Comparison of ENCODE assay signal across 13 mouse cellular contexts in genomic region chr2:16451666-16452009, GRCm38 (mm10).
DNase-seq lines count a peak whose midpoint lies in the region; ATAC-seq and TF ChIP-seq lines count a peak whose summit lies in the region.
"Had no signal": no experiment of that assay in that cellular context is flagged by ENCODE, and none has a peak within 500 bp of the region (broad histone marks: within the 10 kb centered on the region; RNA-seq: fewer than 3 reads in every experiment).

No protein-coding gene starts in this region.

- no peaks in the 10 kb centered on the region for H3K9me3 ChIP-seq in kidney, postnatal 0 days (replicated peaks; ENCODE audit: low read length)
- H3K9me3 ChIP-seq in embryonic facial prominence, embryonic 14.5 days (ENCODE audit: control insufficient read depth, low read length), result peaks cover 4% of the 10 kb centered on the region; the same call in 1 of the 2 replicates
- H3K9me3 ChIP-seq in limb, embryonic 15.5 days, result no peaks in the 10 kb centered on the region
- H3K9me3 ChIP-seq in liver, embryonic 11.5 days (ENCODE audit: control insufficient read depth, low read length), result no peaks in the 10 kb centered on the region

- TF ChIP-seq CTCF in gastrocnemius, adult 2 months (IDR thresholded peaks at IDR 0.05), result no peak
- TF ChIP-seq CTCF in kidney, postnatal 0 days (IDR thresholded peaks at IDR 0.05; ENCODE audit: low read depth), result no peak

- no peaks in the 10 kb centered on the region for H3K27me3 ChIP-seq in kidney, postnatal 0 days (ENCODE audit: insufficient read depth, low read length)
- H3K27me3 ChIP-seq in embryonic facial prominence, embryonic 14.5 days (replicated peaks; ENCODE audit: control insufficient read depth, insufficient read depth, low read length), result no peaks in the 10 kb centered on the region
- no peaks in the 10 kb centered on the region for H3K27me3 ChIP-seq in limb, embryonic 15.5 days
- H3K27me3 ChIP-seq in liver, embryonic 11.5 days (replicated peaks; ENCODE audit: control insufficient read depth, insufficient read depth, low read length), result no peaks in the 10 kb centered on the region

- H3K4me1 ChIP-seq in kidney, postnatal 0 days (replicated peaks; ENCODE audit: insufficient read depth, low read length), result no peaks in the 10 kb centered on the region; the same call in none of the 2 replicates
- H3K4me1 ChIP-seq in embryonic facial prominence, embryonic 14.5 days (ENCODE audit: control insufficient read depth, insufficient read depth, low read length), result peaks cover 18% of the 10 kb centered on the region
- peaks cover 13% of the 10 kb centered on the region; the same call in 1 of the 2 replicates for H3K4me1 ChIP-seq in limb, embryonic 15.5 days
- H3K4me1 ChIP-seq in liver, embryonic 11.5 days (replicated peaks; ENCODE audit: control insufficient read depth, insufficient read depth, low read length), result no peaks in the 10 kb centered on the region

- DNase-seq in gastrocnemius, adult 2 months, result no peak
- no peak for DNase-seq in gastrocnemius, postnatal 4 days (ENCODE audit: low spot score in 2 of 2)
- DNase-seq in kidney, postnatal 0 days (ENCODE audit: low spot score), result no peak
- no peak for DNase-seq in kidney, postnatal 10 days
- no peak for DNase-seq in embryonic facial prominence, embryonic 14.5 days (ENCODE audit: low spot score)
- DNase-seq in B cell, adult 2 months, result no peak
- no peak for DNase-seq in liver, embryonic 11.5 days (ENCODE audit: low spot score)
- DNase-seq: cerebellum, adult 9-10 months; forebrain, postnatal 0 days; right cerebral cortex, postnatal 25 days had no signal

- H3K4me2 ChIP-seq in kidney, postnatal 0 days (ENCODE audit: low read length), result no peak overlapping the region
- peak overlapping the region; percentile 28; the same call in 1 of the 2 replicates for H3K4me2 ChIP-seq in embryonic facial prominence, embryonic 14.5 days (ENCODE audit: low read depth, low read length)
- no peak overlapping the region for H3K4me2 ChIP-seq in limb, embryonic 15.5 days
- no peak overlapping the region for H3K4me2 ChIP-seq in liver, embryonic 11.5 days

- H3K36me3 ChIP-seq in kidney, postnatal 0 days (ENCODE audit: insufficient read depth, low read length), result no peaks in the 10 kb centered on the region
- no peaks in the 10 kb centered on the region for H3K36me3 ChIP-seq in embryonic facial prominence, embryonic 14.5 days (ENCODE audit: control insufficient read depth, insufficient read depth, low read length)
- no peaks in the 10 kb centered on the region for H3K36me3 ChIP-seq in limb, embryonic 15.5 days
- H3K36me3 ChIP-seq in liver, embryonic 11.5 days (ENCODE audit: control insufficient read depth, insufficient read depth, low read length), result no peaks in the 10 kb centered on the region

- intact Hi-C loops in gastrocnemius, adult 2 months (cut with DNase I), result no loop called here

- WGBS in kidney, postnatal 0 days, result 76% methylated on average over 4 of the region's 4 CpGs
- 71% methylated on average over 4 of the region's 4 CpGs for WGBS in embryonic facial prominence, embryonic 14.5 days
- 78% methylated on average over 4 of the region's 4 CpGs for WGBS in limb, embryonic 15.5 days
- WGBS in liver, embryonic 11.5 days, result 85% methylated on average over 4 of the region's 4 CpGs

- H3K9ac ChIP-seq in kidney, postnatal 0 days (ENCODE audit: low read depth, low read length), result no peak overlapping the region
- H3K9ac ChIP-seq in embryonic facial prominence, embryonic 14.5 days (ENCODE audit: low read depth, low read length), result no peak overlapping the region
- H3K9ac ChIP-seq in limb, embryonic 15.5 days, result no peak overlapping the region
- H3K9ac ChIP-seq in liver, embryonic 11.5 days (ENCODE audit: low read depth, low read length), result no peak overlapping the region
- H3K9ac ChIP-seq: forebrain, postnatal 0 days; liver, embryonic 14.5 days had no signal

- no peak overlapping the region for H3K4me3 ChIP-seq in gastrocnemius, adult 2 months
- H3K4me3 ChIP-seq in kidney, postnatal 0 days (replicated peaks; ENCODE audit: low read depth, low read length), result no peak overlapping the region
- H3K4me3 ChIP-seq in embryonic facial prominence, embryonic 14.5 days (ENCODE audit: low read depth, low read length), result no peak overlapping the region
- H3K4me3 ChIP-seq in limb, embryonic 15.5 days, result no peak overlapping the region
- no peak overlapping the region for H3K4me3 ChIP-seq in liver, embryonic 11.5 days (ENCODE audit: low read depth, low read length)

- peak overlapping the region; percentile 74 for H3K27ac ChIP-seq in gastrocnemius, adult 2 months
- H3K27ac ChIP-seq in kidney, postnatal 0 days, result peak overlapping the region; percentile 77
- peak overlapping the region; percentile 55; the same call in 1 of the 2 replicates for H3K27ac ChIP-seq in embryonic facial prominence, embryonic 14.5 days (replicated peaks; ENCODE audit: low read depth, low read length)
- peak overlapping the region; percentile 72 for H3K27ac ChIP-seq in limb, embryonic 15.5 days
- H3K27ac ChIP-seq in liver, embryonic 11.5 days (ENCODE audit: low read depth, low read length), result no peak overlapping the region
- H3K27ac ChIP-seq: liver, embryonic 14.5 days had no signal

- no peak for ATAC-seq in kidney, postnatal 0 days (replicated peaks; ENCODE audit: low FRiP score, low read depth)
- no peak; the same call in 1 of the 2 replicates for ATAC-seq in embryonic facial prominence, embryonic 14.5 days (ENCODE audit: low read depth)
- ATAC-seq in limb, embryonic 15.5 days (ENCODE audit: insufficient number of reproducible peaks, low FRiP score, low TSS enrichment, low read depth), result no peak
- no peak for ATAC-seq in liver, embryonic 11.5 days (replicated peaks; ENCODE audit: low FRiP score)
- ATAC-seq: activated CD4-positive, CD25-positive, alpha-beta regulatory T cell, adult 4 months; forebrain, postnatal 0 days had no signal
